Mouse (Mus musculus) megakaryocyte-erythroid progenitor cell, adult 5-6 weeks (primary cell): ENCODE measurements at regions not wholly inside any gene's neighbourhood (a gene's known extent, or its start where the extent isn't known, plus 50 kb on each side); places are given as distances from the start of the nearest gene placed in this dataset.

Experiments used
- ATAC-seq: replicated peaks from 2 replicates; pipeline ENCODE4 v1.8.0; 2016; ENCODE audit warnings: mild to moderate bottlenecking, inconsistent platforms; ENCODE audit not compliant: severe bottlenecking, poor library complexity, low FRiP score, low TSS enrichment

GRCm38 (mm10) chr3:38322426-38322825, 162.2 kb downstream of the Ankrd50 start:
- ATAC-seq, result no peak

- ATAC-seq, result no peak
Observed at GRCm38 (mm10) chr3:38321620-38322019, 163.0 kb downstream of the Ankrd50 start.

- ATAC-seq, result no peak
Observed at GRCm38 (mm10) chr3:38320998-38321397, 163.6 kb downstream of the Ankrd50 start.

DNA sequence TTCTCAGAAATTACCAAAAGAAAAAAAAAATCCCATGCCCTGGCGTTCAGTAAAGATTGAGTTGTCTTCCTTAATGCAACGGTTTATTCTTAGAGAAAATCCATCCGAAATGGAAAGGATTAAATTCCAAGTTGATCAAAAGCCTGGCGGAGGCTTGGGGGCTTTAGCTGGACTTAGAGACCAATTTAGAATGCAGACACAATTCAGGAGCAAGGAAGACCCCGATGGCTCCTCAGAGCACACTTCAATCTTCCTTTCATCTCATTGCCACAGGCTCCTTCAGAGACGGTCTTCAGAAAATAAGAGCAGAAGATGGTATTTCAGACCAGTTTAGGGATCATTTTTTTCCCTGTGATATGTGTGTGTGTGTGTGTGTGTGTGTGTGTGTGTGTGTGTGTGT, 171.8 kb downstream of the Ankrd50 start:
- no peak for ATAC-seq

- ATAC-seq, result no peak
Observed at GRCm38 (mm10) chr3:38312121-38312520, 172.5 kb downstream of the Ankrd50 start.

GRCm38 (mm10) chr3:38299898-38300751, 184.5 kb downstream of the Ankrd50 start:
- no peak for ATAC-seq

GRCm38 (mm10) chr3:38299236-38299897, 185.3 kb downstream of the Ankrd50 start:
- ATAC-seq, result no peak

- no peak for ATAC-seq
Observed at GRCm38 (mm10) chr3:38297499-38297898, 187.1 kb downstream of the Ankrd50 start.

DNA sequence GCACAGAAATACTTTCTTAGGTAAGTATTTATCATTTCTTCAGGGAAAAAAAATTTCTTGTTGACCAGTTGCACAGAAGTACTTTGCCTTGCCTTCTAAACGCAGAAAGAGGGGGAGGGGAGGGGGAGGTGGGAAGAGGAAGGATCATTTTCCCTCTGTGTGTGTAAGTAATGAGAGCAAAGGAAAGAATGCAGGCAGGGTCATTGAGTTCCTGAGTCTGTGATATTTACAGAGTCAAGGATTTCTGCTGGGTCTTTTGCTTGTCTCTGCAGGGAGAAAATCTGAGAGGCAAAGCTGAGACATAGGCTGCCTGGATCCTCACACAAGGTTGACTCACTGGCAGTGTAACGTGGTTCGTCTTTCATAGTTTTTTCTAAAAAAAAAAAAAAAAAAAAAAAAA, 195.6 kb downstream of the Ankrd50 start:
- no peak for ATAC-seq

DNA sequence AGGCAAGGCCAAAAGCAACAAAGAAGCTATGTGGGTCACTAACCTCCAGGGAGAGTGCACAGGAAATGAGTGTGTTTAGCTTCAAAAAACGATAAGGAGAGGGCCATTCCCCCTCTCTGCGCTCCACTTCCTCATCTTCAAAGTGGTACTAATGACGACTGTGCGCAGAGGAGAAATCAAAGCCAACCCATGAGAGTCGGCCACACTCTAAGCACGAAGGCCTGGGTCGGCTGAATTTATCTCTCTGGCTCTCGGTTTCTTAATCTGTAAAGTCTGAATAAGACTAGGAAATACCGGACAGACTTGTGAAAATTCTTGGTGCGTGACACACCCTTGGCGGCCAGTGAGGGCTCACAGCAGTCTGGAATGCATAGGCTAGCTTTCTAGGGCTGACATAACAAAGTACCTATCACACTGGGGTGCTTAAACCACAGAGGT, 200.9 kb downstream of the Ankrd50 start:
- ATAC-seq, result peak; percentile 78

DNA sequence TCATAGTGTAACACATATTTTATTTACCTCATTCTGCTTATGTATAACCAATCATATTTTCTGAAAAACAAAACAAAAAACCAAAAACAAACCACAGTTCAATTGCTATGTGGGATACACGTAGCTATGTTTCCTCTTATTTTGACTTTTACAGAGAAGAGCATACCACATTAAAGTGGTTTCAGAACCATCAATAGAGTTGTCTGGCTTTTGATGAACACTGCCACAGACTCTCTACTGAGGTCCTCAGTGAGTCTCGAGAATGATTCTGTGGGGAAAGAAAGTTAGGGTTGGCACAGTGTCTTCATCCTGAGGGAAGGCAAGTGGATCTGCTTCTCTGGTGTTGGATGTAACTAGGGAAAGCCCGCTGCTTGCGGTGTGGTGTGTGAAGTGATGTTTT, 201.8 kb downstream of the Ankrd50 start:
- ATAC-seq, result no peak

- no peak for ATAC-seq
Observed at GRCm38 (mm10) chr3:38281683-38282082, 203.0 kb downstream of the Ankrd50 start.

DNA sequence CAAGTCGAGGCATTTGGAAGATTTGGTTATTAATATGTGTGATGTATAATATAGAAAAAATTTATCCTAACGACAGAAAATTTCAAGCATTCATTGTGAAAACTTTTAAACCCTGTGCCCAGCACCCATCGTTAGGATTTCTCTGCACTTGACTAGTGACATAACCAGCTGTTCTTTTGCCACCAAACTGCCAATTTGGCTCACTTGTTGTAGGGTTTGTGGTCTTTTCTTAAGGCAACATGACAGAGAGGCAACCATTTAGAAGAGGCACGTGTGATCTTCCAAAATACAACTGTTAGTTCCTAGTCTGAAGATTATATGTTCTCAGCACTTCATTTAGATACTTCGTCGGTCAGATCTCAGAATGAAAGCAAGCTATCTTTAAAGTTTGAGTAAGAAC, 203.8 kb downstream of the Ankrd50 start:
- no peak for ATAC-seq

- ATAC-seq, result no peak
Observed at GRCm38 (mm10) chr3:38280105-38280504, 204.5 kb downstream of the Ankrd50 start.

DNA sequence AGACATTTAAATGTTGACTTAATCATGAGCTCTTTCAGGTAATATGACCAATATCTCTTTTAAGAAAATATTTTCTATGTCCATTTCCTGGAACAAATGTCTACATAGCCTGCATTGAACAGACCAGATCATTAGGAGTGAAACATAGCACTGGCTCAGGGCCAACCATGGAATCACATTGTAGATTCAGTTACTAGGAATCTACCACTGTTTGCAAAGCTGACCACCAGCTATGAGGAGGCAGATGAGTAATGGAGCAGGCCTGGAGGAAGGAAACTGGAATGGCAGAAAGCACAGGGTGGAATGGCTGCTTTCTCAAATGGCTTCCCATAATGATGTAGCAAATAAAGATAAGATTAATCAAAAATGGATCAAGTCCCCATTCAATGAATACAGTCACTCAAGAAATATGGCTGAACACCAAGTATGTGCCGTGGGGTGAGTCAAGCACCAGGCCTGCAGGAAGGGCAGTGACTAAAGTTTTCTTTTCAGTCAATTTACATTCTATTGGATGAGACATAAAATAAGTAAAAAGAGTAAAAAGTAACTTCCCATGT, 207.6 kb downstream of the Ankrd50 start:
- ATAC-seq, result no peak

DNA sequence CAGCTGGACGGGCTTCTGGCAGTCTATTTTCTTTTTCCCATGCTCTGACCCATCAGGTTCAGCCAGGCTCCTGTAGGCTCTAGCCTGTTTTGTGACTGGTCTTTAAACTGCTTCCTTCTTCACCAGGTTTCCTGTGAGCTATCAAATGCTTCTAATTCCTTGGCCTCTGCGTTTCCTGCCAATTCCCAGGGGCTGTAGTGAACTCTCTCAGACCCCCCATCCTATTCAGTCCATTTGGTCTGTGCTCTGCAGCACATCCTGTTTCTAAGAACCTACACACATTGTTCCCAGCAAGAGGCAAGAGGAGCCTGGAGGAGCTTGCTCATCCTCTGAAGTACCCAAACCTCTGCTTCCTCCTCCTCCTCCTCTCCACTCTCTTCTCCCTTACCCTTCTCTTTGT, 209.3 kb downstream of the Ankrd50 start:
- ATAC-seq, result no peak

- no peak for ATAC-seq
Observed at GRCm38 (mm10) chr3:38270742-38271141, 213.9 kb downstream of the Ankrd50 start.

- ATAC-seq, result no peak
Observed at GRCm38 (mm10) chr3:38268226-38268625, 216.4 kb downstream of the Ankrd50 start.

DNA sequence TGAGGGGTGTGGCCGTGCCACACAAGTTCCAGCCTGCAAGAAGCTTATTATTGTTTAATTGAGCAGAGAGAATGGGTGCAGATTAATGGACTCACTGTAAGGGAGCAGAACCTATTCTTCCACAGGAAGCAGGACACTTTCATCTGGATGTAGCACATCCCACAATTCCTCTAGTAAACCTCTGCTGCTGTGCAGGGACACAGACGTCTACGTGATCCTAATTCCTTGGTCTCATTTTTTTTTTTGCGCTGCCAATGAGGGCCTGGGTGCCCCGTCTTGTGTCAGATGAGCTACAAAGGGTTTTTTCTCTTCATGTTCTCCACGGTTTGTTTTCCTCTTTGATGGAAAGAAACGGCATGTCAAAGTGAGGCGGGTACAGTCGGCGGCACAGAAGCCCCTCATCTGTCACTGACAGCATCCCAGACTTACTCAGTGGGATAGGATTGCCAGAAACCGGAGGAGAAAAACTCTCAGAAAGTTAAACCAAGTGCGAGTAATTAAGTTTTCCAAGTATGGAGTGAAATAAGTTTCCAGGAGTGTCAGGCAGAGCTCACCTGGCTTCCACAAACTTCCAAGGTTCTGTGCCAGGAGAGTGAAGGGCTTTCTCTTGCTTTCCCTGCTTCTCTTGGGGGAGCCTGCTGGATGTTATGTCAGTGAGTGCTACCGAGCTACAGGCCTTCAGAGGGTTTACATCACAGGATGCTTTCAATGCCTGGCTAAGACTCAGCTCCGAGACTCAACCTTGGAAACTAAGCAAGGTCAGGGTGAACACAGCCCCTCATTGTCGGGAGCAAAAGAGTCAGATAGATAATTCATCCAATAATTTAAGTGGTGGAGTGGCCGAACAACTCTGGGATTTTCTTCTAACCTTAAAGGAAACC, 221.1 kb downstream of the Ankrd50 start:
- ATAC-seq, result no peak
